Mouse (Mus musculus) MEL (cell line): ENCODE results near the gene Opa3. TPM values are rescaled to one million over a fixed set of nuclear protein-coding genes. Genes with fewer than 3 reads are reported as not detected.
A peak's percentile ranks its signal among the peaks of the same experiment; 100 is the strongest.

ENCODE experiments used
- DNase-seq: peaks from one replicate; pipeline ENCODE4 v3.0.0; 2011; ENCODE audit warnings: low read depth, low spot score
- H3K27ac ChIP-seq: 2 replicates; pipeline ENCODE4 v1.5.1; 2012; ENCODE audit warnings: low read depth, mild to moderate bottlenecking, control low read depth, low read length, moderate library complexity; ENCODE audit not compliant: control insufficient read depth
- H3K27me3 ChIP-seq, 2 experiments: fragments of 150-350 bp in 1 of 2; sonication (generic) in 1 of 2; 2 replicates each; pipeline ENCODE4 v1.6.1; 2012; ENCODE audit warnings: low read length in 2 of 2, mild to moderate bottlenecking in 2 of 2, improper control_type of control experiment in 1 of 2, moderate library complexity in 1 of 2; ENCODE audit not compliant: insufficient read depth in 2 of 2, control insufficient read depth in 1 of 2
- H3K36me3 ChIP-seq, 2 experiments: 2 replicates each; pipeline ENCODE4 v1.6.1; 2012 to 2014; ENCODE audit warnings: low read length in 2 of 2, improper control_type of control experiment in 1 of 2, inconsistent platforms in 1 of 2, mild to moderate bottlenecking in 1 of 2; ENCODE audit not compliant: insufficient read depth in 2 of 2, control insufficient read depth in 1 of 2
- H3K4me1 ChIP-seq, 2 experiments: fragments of 150-350 bp in 1 of 2; sonication (generic) in 1 of 2; 2 replicates each; pipeline ENCODE4 v1.6.1; 2012; ENCODE audit warnings: low read length in 2 of 2, improper control_type of control experiment in 1 of 2, mild to moderate bottlenecking in 1 of 2; ENCODE audit not compliant: insufficient read depth in 2 of 2, control insufficient read depth in 1 of 2
- H3K4me3 ChIP-seq, 2 experiments: fragments of 150-350 bp in 1 of 2; sonication (generic) in 1 of 2; 2 replicates each; pipeline ENCODE4 v1.5.1; 2012; ENCODE audit warnings: low read depth in 2 of 2, low read length in 2 of 2, mild to moderate bottlenecking in 2 of 2, moderate library complexity in 2 of 2, control low read depth in 1 of 2, improper control_type of control experiment in 1 of 2; ENCODE audit not compliant: control insufficient read depth in 1 of 2, insufficient read depth in 1 of 2
- H3K79me2 ChIP-seq: 2 replicates; pipeline ENCODE4 v1.6.1; 2012; ENCODE audit warnings: mild to moderate bottlenecking, low read length, moderate library complexity; ENCODE audit not compliant: control insufficient read depth, poor library complexity, insufficient read depth
- H3K9ac ChIP-seq: 2 replicates; pipeline ENCODE4 v1.6.1; 2012; ENCODE audit warnings: low read depth, mild to moderate bottlenecking, control low read depth, low read length, moderate library complexity; ENCODE audit not compliant: control insufficient read depth, poor library complexity, severe bottlenecking
- H3K9me3 ChIP-seq: fragments of 150-350 bp; sonication (generic); replicated peaks from 2 replicates; pipeline ENCODE4 v1.6.1; 2012; ENCODE audit warnings: mild to moderate bottlenecking, low read length, improper control_type of control experiment, moderate library complexity; ENCODE audit not compliant: insufficient read depth
- BHLHE40 ChIP-seq: IDR thresholded peaks from 2 replicates; pipeline ENCODE4 v1.6.1; 2012; ENCODE audit warnings: low read depth, mild to moderate bottlenecking, inconsistent platforms, low read length, improper control_type of control experiment, borderline replicate concordance
- CHD1 ChIP-seq: IDR thresholded peaks from 2 replicates; pipeline ENCODE4 v1.6.1; 2012; ENCODE audit warnings: low read depth, mild to moderate bottlenecking, inconsistent platforms, low read length, improper control_type of control experiment
- CHD2 ChIP-seq: IDR thresholded peaks from 2 replicates; pipeline ENCODE4 v1.6.1; 2011; ENCODE audit warnings: low read length, improper control_type of control experiment
- CTCF ChIP-seq, 3 experiments: IDR thresholded peaks in 2 of 3; conservative IDR thresholded peaks in 1 of 3; 2 replicates each; pipeline ENCODE4 v1.5.1; 2011 to 2012; ENCODE audit warnings: low read length in 3 of 3, low read depth in 2 of 3, mild to moderate bottlenecking in 2 of 3, improper control_type of control experiment in 1 of 3, inconsistent platforms in 1 of 3, mixed read lengths in 1 of 3, moderate library complexity in 1 of 3; ENCODE audit not compliant: control insufficient read depth in 1 of 3, insufficient read depth in 1 of 3, poor library complexity in 1 of 3, severe bottlenecking in 1 of 3
- E2F4 ChIP-seq: IDR thresholded peaks from 2 replicates; pipeline ENCODE4 v1.6.1; 2011; ENCODE audit warnings: low read depth, low read length, improper control_type of control experiment, borderline replicate concordance
- GABPA ChIP-seq: IDR thresholded peaks from 2 replicates; pipeline ENCODE4 v1.6.1; 2012; ENCODE audit warnings: low read depth, mild to moderate bottlenecking, inconsistent platforms, low read length, improper control_type of control experiment, moderate library complexity
- HCFC1 ChIP-seq: IDR thresholded peaks from 2 replicates; pipeline ENCODE4 v1.6.1; 2012; ENCODE audit warnings: low read depth, mild to moderate bottlenecking, inconsistent platforms, low read length, improper control_type of control experiment, moderate library complexity
- MAX ChIP-seq: IDR thresholded peaks from 2 replicates; pipeline ENCODE4 v1.6.1; 2011; ENCODE audit warnings: low read length, improper control_type of control experiment
- MYC ChIP-seq: IDR thresholded peaks from 2 replicates; pipeline ENCODE4 v1.6.1; 2011; ENCODE audit warnings: low read depth, mild to moderate bottlenecking, low read length, improper control_type of control experiment, moderate library complexity
- POLR2A ChIP-seq, 2 experiments: IDR thresholded peaks; 2 replicates each; pipeline ENCODE4 v1.6.1; 2011 to 2012; ENCODE audit warnings: low read length in 2 of 2, mild to moderate bottlenecking in 2 of 2, control low read depth in 1 of 2, improper control_type of control experiment in 1 of 2, low read depth in 1 of 2, moderate library complexity in 1 of 2; ENCODE audit not compliant: control insufficient read depth in 1 of 2, insufficient read depth in 1 of 2, poor library complexity in 1 of 2
- POLR2AphosphoS2 ChIP-seq: IDR thresholded peaks from 2 replicates; pipeline ENCODE4 v1.6.1; 2011; ENCODE audit warnings: low read length, improper control_type of control experiment
- POLR2AphosphoS5 ChIP-seq: IDR thresholded peaks from 2 replicates; pipeline ENCODE4 v1.6.1; 2012; ENCODE audit warnings: low read depth, borderline replicate concordance, mild to moderate bottlenecking, inconsistent platforms, low read length, moderate library complexity, mixed read lengths
- RAD21 ChIP-seq: IDR thresholded peaks from 2 replicates; pipeline ENCODE4 v1.6.1; 2011; ENCODE audit warnings: mild to moderate bottlenecking, low read depth, low read length, improper control_type of control experiment
- SMC3 ChIP-seq: IDR thresholded peaks from 2 replicates; pipeline ENCODE4 v1.6.1; 2011; ENCODE audit warnings: low read depth, low read length, improper control_type of control experiment
- TBP ChIP-seq: IDR thresholded peaks from 2 replicates; pipeline ENCODE4 v1.8.0; 2011; ENCODE audit warnings: low read depth, low read length, improper control_type of control experiment
- TCF12 ChIP-seq: IDR thresholded peaks from 2 replicates; pipeline ENCODE4 v1.6.1; 2014; ENCODE audit warnings: low read depth, mild to moderate bottlenecking, inconsistent platforms, low read length, improper control_type of control experiment, moderate library complexity
- USF1 ChIP-seq: IDR thresholded peaks from 2 replicates; pipeline ENCODE4 v1.6.1; 2014; ENCODE audit warnings: low read depth, mild to moderate bottlenecking, inconsistent platforms, low read length, improper control_type of control experiment, moderate library complexity
- ZC3H11A ChIP-seq: IDR thresholded peaks from 2 replicates; pipeline ENCODE4 v1.6.1; 2012; ENCODE audit warnings: low read depth, mild to moderate bottlenecking, inconsistent platforms, low read length, improper control_type of control experiment
- ZNF384 ChIP-seq: IDR thresholded peaks from 2 replicates; pipeline ENCODE4 v1.6.1; 2012; ENCODE audit warnings: low read depth, mild to moderate bottlenecking, inconsistent platforms, low read length, improper control_type of control experiment
- polyA plus RNA-seq, 2 experiments: library from polyadenylated mRNA; stranded (reverse) in 1 of 2; unstranded in 1 of 2; fragments of >175 nt in 1 of 2; fragments of >200 nt in 1 of 2; gene quantifications; 2 replicates each; pipeline versions ENCODE4 v1.2.1 to v1.2.4; 2012; ENCODE audit warnings: low replicate concordance in 2 of 2, low read depth in 1 of 2; ENCODE audit not compliant: insufficient read length in 2 of 2, insufficient read depth in 1 of 2, missing spikeins in 1 of 2
- total RNA-seq: library from RNA; depleted of rRNA; stranded (reverse); fragments of 300-350 nt; gene quantifications from 2 replicates; pipeline ENCODE4 v1.2.3, GENCODE M21; 2012

The Opa3 gene
- total and polyA plus RNA-seq, 3 experiments = 18.5 to 85.4 (median 37.2) TPM

GRCm38 (mm10) chr7:19226817-19227797 lies 1.0 kb upstream of the Opa3 start (continued):
- TF ChIP-seq POLR2AphosphoS5 (no peak), SMC3 (no peak), CTCF (IDR thresholded peaks at IDR 0.05 in 2 of 3, conservative IDR thresholded peaks at IDR 0.05 in 1 of 3; ENCODE audit: control insufficient read depth in 1 of 3, insufficient read depth in 1 of 3, low read depth in 2 of 3, low read length in 3 of 3, poor library complexity in 1 of 3, severe bottlenecking in 1 of 3) (no peak), CHD1 (0 out of 2 replicates have a peak, but pooled peaks have one; percentile 17), USF1 (0 out of 2 replicates have a peak, but pooled peaks have one; percentile 8), MAX (peak; percentile 67; the same call in 1 of the 2 replicates), ZNF384 (0 out of 2 replicates have a peak, but pooled peaks have one; percentile 14), MYC (peak; percentile 39; the same call in 1 of the 2 replicates), BHLHE40 (no peak), E2F4 (no peak), ZC3H11A (no peak), RAD21 (no peak), POLR2A (IDR thresholded peaks at IDR 0.05; ENCODE audit: control insufficient read depth in 1 of 2, insufficient read depth in 1 of 2, low read depth in 1 of 2, low read length in 2 of 2, poor library complexity in 1 of 2) (no peak), GABPA (0 out of 2 replicates have a peak, but pooled peaks have one; percentile 16), TCF12 (0 out of 2 replicates have a peak, but pooled peaks have one; percentile 28), POLR2AphosphoS2 (0 out of 2 replicates have a peak, but pooled peaks have one; percentile 3), HCFC1 (no peak), TBP (no peak)

GRCm38 (mm10) chr7:19228793-19229148 lies 637 bp downstream of the Opa3 start:
- Histone ChIP-seq H3K79me2 (peaks cover 49% of the 10 kb centered on the region), H3K9me3 (no peaks in the 10 kb centered on the region), H3K27me3 (no peaks in the 10 kb centered on the region), H3K36me3 (no peaks in the 10 kb centered on the region), H3K9ac (peak overlapping the region; percentile 72), H3K4me1 (peaks cover 0 to 7% of the 10 kb centered on the region in 2 experiments; a peak in 3 of 4 replicates), H3K27ac (peak overlapping the region; percentile 68), H3K4me3 (peak overlapping the region; percentile 77 to 92)
- DNase-seq = no peak
- TF ChIP-seq POLR2AphosphoS2 = peak; percentile 60; the same call in 1 of the 2 replicates
- TF ChIP-seq BHLHE40 = no peak
- peak; percentile 76; the same call in 1 of the 2 replicates for TF ChIP-seq TBP
- 0 out of 2 replicates have a peak, but pooled peaks have one; percentile 3 for TF ChIP-seq CHD2
- TF ChIP-seq POLR2A (IDR thresholded peaks at IDR 0.05; ENCODE audit: control insufficient read depth in 1 of 2, insufficient read depth in 1 of 2, low read depth in 1 of 2, low read length in 2 of 2, poor library complexity in 1 of 2) = peak in 1 of 2 experiments; percentile 71; a peak in 2 of 4 replicates
